Mouse (Mus musculus) bone marrow macrophage, adult 2 months (primary cell): ENCODE data around the gene Lin37.

ENCODE experiments used
- CTCF ChIP-seq: IDR thresholded peaks from 2 replicates; pipeline ENCODE4 v1.5.1; 2012; ENCODE audit warnings: low read depth, mild to moderate bottlenecking, low read length, moderate library complexity
- POLR2A ChIP-seq: IDR thresholded peaks from 2 replicates; pipeline ENCODE4 v1.6.1; 2012; ENCODE audit warnings: mild to moderate bottlenecking, low read depth, low read length, borderline replicate concordance

DNA sequence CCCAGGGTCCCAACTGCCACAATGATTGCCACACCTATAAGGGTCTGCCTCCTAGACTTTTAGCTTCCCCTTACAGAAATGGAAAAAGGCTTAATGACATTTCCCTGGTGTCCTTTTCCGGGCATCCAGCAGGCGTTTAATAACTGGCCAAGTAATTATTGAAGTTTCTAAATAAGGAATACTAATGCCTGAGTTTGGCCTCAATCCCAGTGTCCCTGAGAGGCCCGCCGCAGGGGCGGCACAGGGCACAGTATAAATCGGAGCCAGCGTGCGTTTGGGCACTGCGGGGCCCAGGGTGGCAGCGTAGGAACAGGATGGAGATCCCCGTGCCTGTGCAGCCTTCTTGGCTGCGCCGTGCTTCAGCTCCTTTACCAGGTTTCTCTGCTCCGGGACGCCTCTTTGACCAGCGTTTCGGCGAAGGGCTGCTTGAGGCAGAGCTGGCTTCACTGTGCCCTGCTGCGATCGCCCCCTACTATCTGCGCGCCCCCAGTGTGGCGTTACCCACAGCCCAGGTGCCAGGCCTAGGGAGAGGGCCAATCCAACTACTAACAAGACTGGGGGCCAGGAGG, 6.5 kb downstream of the Lin37 start:
- TF ChIP-seq CTCF (no peak), POLR2A (no peak)
